Mouse (Mus musculus): ENCODE data around the gene Sox4. TPM values are rescaled to one million over a fixed set of nuclear protein-coding genes. Genes with fewer than 3 reads are reported as not detected.

The Sox4 gene
- polyA plus RNA-seq, 1 experiment from 2014 or later, result 80.7 TPM

DNA sequence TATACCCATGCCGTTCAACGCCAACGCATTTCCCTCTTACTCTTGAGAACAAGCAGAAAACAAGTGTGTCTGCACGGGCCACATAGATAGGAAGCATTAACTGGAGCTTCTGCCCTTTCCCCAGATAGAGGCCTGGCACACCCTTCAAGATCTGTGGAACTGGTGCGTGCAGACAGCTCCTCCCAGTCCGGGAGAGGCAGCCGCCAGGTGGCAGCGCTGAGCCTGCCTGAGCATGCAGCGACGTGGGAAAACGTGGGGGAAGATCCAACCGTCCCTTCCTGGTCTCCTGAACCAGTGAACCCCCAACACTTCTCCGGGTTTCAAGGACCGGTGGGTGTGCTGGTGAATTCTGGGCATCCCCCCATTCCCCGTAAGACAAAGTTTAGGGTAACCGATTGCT lies 4.3 kb upstream of the Sox4 start:
- Histone ChIP-seq H3K27ac (peak overlapping the region; percentile 91), H3K4me3 (peak overlapping the region; percentile 58), H3K9ac (peak overlapping the region; percentile 79), H3K9me3 (no peaks in the 10 kb centered on the region), H3K27me3 (no peaks in the 10 kb centered on the region), H3K4me2 (peak overlapping the region; percentile 97), H3K4me1 (peaks cover 3% of the 10 kb centered on the region; the same call in 1 of the 2 replicates), H3K36me3 (no peaks in the 10 kb centered on the region)
- ATAC-seq (ENCODE audit: insufficient number of reproducible peaks, insufficient read depth, low FRiP score, low TSS enrichment, low read depth), result 0 out of 2 replicates have a peak, but pooled peaks have one; percentile 39
- 3% methylated on average over 16 of the region's 16 CpGs for WGBS

DNA sequence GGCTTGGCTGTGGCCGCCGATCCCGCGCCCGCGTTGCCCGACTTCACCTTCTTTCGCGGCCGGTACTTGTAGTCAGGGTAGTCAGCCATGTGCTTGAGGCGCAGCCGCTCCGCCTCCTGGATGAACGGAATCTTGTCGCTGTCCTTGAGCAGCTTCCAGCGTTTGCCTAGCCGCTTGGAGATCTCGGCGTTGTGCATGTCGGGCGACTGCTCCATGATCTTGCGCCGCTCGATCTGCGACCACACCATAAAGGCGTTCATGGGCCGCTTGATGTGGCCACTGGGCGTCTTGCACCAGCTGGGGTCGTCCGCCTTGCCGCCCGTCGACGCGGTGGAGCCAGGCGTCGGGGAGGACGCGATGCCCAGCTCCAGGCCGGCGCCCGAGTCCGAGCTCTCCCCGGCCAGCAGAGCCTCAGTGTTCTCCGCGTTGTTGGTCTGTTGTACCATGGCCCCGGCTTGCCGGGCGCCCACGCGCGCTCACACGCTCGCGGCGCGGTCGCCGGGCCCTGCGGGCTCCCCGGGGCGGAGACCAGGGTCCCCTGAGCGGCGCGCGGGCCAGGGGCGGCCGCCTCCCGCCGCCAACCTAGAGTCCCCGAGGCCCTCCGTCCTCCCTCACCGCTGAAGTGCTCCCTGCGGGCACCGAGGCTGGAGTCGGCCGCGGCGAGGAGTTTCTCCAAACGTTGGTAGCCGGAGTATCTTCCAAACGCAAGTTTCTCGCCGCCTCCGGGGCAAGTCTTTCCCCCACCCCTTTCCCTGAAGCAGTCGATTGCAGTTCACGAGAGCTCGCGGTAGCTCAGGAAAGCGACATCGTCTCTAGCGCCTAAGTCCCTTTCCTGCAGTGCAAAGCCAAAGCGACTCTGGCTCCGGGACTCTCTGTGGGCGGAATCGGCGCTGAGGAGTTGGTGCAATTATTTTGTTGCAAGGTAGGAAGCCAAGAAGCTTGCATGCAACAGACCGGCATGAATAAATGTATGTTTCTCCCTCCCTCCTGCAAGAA lies 639 bp downstream of the Sox4 start:
- under 1% methylated on average over 96 of the region's 98 CpGs for WGBS
- no peaks in the 10 kb centered on the region for H3K27me3 ChIP-seq
- H3K27ac ChIP-seq, result peak overlapping the region; percentile 100
- peak overlapping the region; percentile 83 for H3K4me3 ChIP-seq
- H3K4me2 ChIP-seq, result peak overlapping the region; percentile 62
- H3K9ac ChIP-seq, result peak overlapping the region; percentile 100
- peaks cover 9% of the 10 kb centered on the region for H3K4me1 ChIP-seq
- H3K9me3 ChIP-seq, result no peaks in the 10 kb centered on the region
- H3K36me3 ChIP-seq, result peaks cover under 1% of the 10 kb centered on the region; the same call in 1 of the 2 replicates
- ATAC-seq (ENCODE audit: insufficient number of reproducible peaks, insufficient read depth, low FRiP score, low TSS enrichment, low read depth), result 0 out of 2 replicates have a peak, but pooled peaks have one; percentile 20

DNA sequence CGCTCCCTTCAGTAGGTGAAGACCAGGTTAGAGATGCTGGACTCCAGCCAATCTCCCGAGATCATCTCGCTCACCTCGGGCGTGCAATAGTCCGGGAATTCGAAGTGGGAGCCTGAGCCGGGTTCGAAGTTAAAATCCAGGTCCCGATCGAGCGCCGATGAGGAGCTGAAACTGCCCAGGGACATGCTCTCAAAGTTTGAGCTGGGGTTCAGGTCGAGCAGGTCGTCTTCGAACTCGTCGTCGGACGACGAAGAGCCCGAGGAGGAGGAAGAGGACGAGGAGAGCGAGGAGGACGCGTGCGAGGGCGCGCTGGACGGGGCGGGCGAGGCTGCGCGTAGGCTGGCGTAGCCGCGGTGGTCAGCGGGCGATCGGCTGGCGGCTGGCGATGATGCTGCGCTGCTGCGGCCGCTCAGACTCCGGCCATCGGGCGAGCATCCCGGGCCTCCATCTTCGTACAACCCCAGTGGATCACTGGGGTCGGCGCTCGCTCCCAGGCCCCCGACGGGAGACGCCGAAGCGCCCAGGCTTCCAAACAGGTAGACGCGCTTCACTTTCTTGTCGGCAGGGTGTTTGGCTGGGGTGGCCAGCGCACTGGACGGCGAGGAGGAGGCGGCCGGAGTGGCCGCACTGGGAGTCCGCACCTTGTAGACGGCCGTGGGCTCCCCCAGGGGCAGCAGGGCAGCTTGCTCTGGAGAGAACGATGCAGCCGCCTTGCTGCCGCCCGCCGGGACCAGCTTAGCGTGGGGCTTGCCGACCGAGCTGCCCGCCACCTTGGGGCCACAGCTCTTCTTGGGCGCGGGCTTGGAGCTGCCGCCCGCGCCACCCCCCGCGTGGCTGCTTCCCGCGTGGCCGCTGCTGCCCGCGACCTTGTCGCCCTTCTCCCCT lies 1.6 kb downstream of the Sox4 start:
- H3K4me3 ChIP-seq, result peak overlapping the region; percentile 83
- no peaks in the 10 kb centered on the region for H3K9me3 ChIP-seq
- H3K4me1 ChIP-seq, result peaks cover 16% of the 10 kb centered on the region
- no peak for ATAC-seq (ENCODE audit: insufficient number of reproducible peaks, insufficient read depth, low FRiP score, low TSS enrichment, low read depth)
- H3K27ac ChIP-seq, result peak overlapping the region; percentile 100
- H3K4me2 ChIP-seq, result peak overlapping the region; percentile 62
- peaks cover 2% of the 10 kb centered on the region; the same call in 1 of the 2 replicates for H3K36me3 ChIP-seq
- H3K27me3 ChIP-seq, result no peaks in the 10 kb centered on the region
- whole genome bisulfite sequencing, result under 1% methylated on average over 92 of the region's 92 CpGs
- H3K9ac ChIP-seq, result peak overlapping the region; percentile 100

DNA sequence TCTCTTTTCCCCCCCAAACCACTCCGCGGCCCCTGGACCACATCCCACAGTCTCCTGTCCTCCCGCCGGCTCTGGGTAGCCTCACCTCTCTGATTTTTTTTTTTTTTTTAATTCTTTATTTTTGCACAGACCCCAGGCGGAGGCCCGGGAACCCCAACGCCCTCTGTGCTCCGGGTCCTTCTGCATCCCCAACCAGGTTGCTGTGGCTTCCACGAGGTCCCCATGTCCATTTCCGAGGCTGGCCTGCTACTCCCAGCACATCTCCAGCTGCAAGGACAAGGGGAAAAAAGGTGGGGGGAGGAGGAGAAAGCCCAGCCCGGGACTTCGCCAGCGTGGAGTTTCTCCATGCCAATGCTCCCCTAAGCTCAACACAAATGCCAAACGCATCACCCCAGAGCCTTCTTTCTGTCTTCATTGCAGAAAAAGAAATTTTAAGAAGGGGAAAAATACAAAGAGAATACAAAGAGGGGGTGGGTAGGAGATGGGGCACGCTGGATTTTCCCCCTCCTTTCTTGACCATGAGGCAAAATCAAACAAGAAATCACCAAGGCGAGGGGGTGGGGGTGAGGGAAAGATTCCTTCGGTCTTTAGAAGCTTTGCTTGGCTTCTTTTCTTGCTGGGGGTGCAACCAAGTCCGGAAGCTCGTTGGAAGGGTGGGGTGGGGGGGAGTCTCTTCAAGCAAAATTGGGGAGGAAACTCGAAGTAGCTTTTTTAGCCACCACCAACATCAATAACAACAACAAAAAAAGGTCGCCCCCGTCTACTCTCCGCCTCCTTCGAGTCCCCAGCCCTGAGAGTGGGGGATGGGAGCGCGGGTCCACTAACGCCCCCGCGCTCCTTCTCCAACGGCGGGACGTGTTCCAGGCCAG lies 2.7 kb downstream of the Sox4 start:
- Histone ChIP-seq H3K4me3 (peak overlapping the region; percentile 83), H3K27me3 (no peaks in the 10 kb centered on the region), H3K27ac (peak overlapping the region; percentile 100), H3K36me3 (peaks cover 2% of the 10 kb centered on the region; the same call in 1 of the 2 replicates), H3K4me2 (peak overlapping the region; percentile 62), H3K4me1 (peaks cover 22% of the 10 kb centered on the region), H3K9ac (peak overlapping the region; percentile 100), H3K9me3 (no peaks in the 10 kb centered on the region)
- WGBS, result under 1% methylated on average over 32 of the region's 32 CpGs
- ATAC-seq (ENCODE audit: insufficient number of reproducible peaks, insufficient read depth, low FRiP score, low TSS enrichment, low read depth), result no peak

DNA sequence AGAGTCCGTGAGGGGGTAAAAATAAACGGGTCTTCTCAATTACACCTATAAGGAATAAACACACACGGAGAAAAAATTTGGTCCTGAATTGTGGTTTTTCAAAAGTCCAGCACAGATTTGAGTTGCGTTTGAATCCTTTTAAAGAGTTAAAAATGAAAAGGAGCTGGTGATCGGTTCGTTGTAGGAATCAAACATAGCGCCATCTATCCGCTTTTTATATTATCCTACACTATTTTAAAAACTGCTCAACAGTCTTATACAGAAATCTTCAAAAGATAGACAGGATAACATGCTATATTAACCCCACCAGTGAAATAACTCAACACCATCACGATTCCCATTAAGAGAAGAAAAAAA lies 3.3 kb downstream of the Sox4 start:
- 0% methylated on average over 9 of the region's 9 CpGs for WGBS
- Histone ChIP-seq H3K27me3 (no peaks in the 10 kb centered on the region), H3K4me2 (peak overlapping the region; percentile 62), H3K4me1 (peaks cover 22% of the 10 kb centered on the region), H3K9me3 (no peaks in the 10 kb centered on the region), H3K27ac (peak overlapping the region; percentile 100), H3K4me3 (peak overlapping the region; percentile 83), H3K36me3 (peaks cover 2% of the 10 kb centered on the region; the same call in 1 of the 2 replicates), H3K9ac (peak overlapping the region; percentile 100)
- ATAC-seq (ENCODE audit: insufficient number of reproducible peaks, insufficient read depth, low FRiP score, low TSS enrichment, low read depth), result no peak

DNA sequence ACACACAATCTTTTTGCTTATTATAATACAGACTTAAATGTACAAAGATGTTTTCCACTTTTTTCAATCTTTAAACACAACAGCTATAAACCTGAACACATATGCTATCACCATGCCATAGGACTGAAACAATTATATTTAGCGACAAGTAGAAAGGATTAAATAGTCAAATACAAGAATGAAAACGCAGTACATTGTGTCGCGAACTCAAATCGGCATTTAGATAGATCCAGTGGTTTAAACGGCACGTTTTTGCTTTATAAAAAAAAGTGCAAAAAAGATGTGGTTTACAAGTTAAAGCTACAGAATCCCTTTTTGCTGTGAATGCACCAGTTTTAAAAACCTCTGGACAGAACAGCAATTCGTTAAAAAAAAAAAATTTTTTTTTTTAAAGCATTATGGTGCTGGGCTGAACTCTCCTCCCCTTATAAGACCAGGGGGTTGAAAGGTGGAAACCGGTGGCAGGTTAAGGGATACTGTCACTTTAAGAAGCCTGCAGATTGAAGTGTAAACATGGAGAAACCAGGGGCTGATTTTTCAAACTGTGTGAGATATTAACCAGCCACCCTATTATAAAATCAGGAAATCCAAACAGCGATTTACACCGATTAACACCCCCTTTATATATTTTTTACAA lies 4.1 kb downstream of the Sox4 start:
- Histone ChIP-seq H3K27me3 (no peaks in the 10 kb centered on the region), H3K4me3 (peak overlapping the region; percentile 83), H3K4me2 (peak overlapping the region; percentile 63), H3K9me3 (no peaks in the 10 kb centered on the region), H3K4me1 (peaks cover 22% of the 10 kb centered on the region), H3K36me3 (peaks cover 2% of the 10 kb centered on the region; the same call in 1 of the 2 replicates), H3K9ac (peak overlapping the region; percentile 70), H3K27ac (peak overlapping the region; percentile 19; the same call in 1 of the 2 replicates)
- no peak for ATAC-seq (ENCODE audit: insufficient number of reproducible peaks, insufficient read depth, low FRiP score, low TSS enrichment, low read depth)
- 2% methylated on average over 11 of the region's 11 CpGs for WGBS

DNA sequence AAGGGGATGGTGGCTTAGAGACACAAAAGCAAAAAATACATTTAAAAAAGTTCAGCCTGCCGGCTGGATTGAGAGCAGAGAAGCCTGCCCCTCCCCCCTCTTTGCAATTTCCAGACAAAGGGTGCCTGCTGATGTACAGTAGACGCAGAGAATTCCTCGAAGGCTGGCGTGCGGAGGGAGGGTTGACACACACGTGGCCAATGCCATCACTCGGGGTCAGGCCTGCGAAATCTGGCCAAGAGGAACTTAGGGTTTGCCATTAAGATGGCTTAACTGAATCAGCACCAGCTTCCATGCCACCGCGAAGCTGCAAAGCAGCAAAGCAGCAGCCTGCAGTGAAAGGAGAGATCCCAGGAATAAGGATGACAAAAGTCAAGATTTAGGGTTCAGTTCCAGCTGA lies 5.0 kb downstream of the Sox4 start:
- Histone ChIP-seq H3K27me3 (no peaks in the 10 kb centered on the region), H3K36me3 (peaks cover 2% of the 10 kb centered on the region; the same call in 1 of the 2 replicates), H3K4me1 (peaks cover 22% of the 10 kb centered on the region), H3K4me2 (peak overlapping the region; percentile 63), H3K9me3 (no peaks in the 10 kb centered on the region), H3K9ac (peak overlapping the region; percentile 71), H3K27ac (peak overlapping the region; percentile 62), H3K4me3 (peak overlapping the region; percentile 83)
- no peak for ATAC-seq (ENCODE audit: insufficient number of reproducible peaks, insufficient read depth, low FRiP score, low TSS enrichment, low read depth)
- under 1% methylated on average over 10 of the region's 10 CpGs for WGBS

DNA sequence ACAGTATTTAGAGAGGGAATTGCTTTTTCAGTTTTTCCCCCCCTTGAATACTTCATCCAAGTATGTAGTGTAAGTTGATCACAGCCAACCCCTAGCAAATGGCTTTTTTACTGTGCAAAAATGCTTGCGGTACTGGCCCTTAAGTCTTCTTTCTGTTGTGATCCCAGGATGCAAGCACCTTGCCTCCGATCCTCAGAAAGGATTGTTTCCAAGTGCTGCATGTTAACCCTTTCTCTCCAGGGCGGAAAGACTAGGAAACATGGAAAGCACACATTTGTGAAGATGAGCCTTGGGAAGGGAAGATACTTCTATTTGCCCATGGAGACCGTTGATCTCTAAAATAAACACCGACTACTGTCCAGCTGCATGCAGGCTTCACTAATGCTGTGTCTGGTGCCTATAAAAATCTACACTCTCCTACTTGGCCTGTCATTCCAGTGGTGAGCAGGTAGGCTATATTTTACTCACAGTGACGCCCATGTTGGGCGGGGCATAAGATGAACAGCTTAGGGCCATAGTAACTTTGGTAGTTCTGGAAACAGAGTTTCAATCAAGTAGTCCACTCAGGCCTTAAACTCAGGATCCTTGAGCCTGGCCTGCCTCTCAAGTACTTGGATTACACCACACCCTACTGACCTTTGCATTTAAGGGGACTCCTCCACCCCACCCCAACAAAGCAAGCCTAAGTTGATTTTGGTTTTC lies 5.6 kb downstream of the Sox4 start:
- Histone ChIP-seq H3K4me3 (peak overlapping the region; percentile 83), H3K27me3 (no peaks in the 10 kb centered on the region), H3K4me2 (peak overlapping the region; percentile 63), H3K9ac (peak overlapping the region; percentile 52; the same call in 1 of the 2 replicates), H3K27ac (peak overlapping the region; percentile 62), H3K9me3 (no peaks in the 10 kb centered on the region), H3K36me3 (peaks cover 2% of the 10 kb centered on the region; the same call in 1 of the 2 replicates), H3K4me1 (peaks cover 22% of the 10 kb centered on the region)
- no peak for ATAC-seq (ENCODE audit: insufficient number of reproducible peaks, insufficient read depth, low FRiP score, low TSS enrichment, low read depth)
- 22% methylated on average over 7 of the region's 7 CpGs for WGBS

DNA sequence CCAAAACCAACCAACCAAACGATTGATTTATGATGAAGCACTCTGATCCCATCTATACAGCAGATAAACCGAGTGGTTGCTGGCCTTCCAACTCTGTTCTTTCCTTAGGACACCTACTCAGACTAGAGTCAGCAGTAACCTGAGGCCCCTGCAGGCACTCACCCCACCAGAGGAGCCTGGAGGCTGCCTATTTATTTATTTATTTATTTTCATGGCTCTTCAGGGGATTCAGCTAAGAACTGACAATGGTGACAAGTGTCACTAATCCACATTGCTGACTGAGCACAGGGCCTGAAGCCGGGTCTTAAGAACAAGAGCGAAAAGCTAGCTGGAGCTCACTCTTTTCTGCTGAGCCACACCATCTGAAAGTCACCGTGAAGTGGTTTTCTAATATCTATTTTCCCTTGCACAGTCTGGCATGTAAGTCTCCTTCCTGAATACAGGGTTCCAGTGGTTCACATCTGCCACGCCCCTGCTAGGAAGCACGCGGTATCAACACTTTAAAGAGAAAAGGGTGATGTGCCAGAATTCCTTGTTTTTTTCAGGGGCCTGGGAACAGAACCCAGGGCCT lies 6.9 kb downstream of the Sox4 start:
- Histone ChIP-seq H3K9me3 (no peaks in the 10 kb centered on the region), H3K4me3 (no peak overlapping the region), H3K9ac (no peak overlapping the region), H3K4me2 (no peak overlapping the region), H3K36me3 (peaks cover 2% of the 10 kb centered on the region; the same call in 1 of the 2 replicates), H3K27me3 (no peaks in the 10 kb centered on the region), H3K4me1 (peaks cover 31% of the 10 kb centered on the region), H3K27ac (peak overlapping the region; percentile 62)
- ATAC-seq (ENCODE audit: insufficient number of reproducible peaks, insufficient read depth, low FRiP score, low TSS enrichment, low read depth), result no peak
- 46% methylated on average over 8 of the region's 8 CpGs for WGBS
